Mouse (Mus musculus) ES-Bruce4 (cell line): ENCODE data around the gene Atp6v1b1. TPM values are rescaled to one million over a fixed set of nuclear protein-coding genes. Genes with fewer than 3 reads are reported as not detected.
A peak's percentile ranks its signal among the peaks of the same experiment; 100 is the strongest.

Experiments
- H3K27ac ChIP-seq: 2 replicates; pipeline ENCODE4 v1.5.1; 2012; ENCODE audit warnings: low read length, inconsistent platforms; ENCODE audit not compliant: insufficient read depth
- H3K27me3 ChIP-seq: 2 replicates; pipeline ENCODE4 v1.6.1; 2012; ENCODE audit warnings: mild to moderate bottlenecking, low read length, inconsistent platforms; ENCODE audit not compliant: control insufficient read depth, poor library complexity, insufficient read depth, severe bottlenecking
- H3K36me3 ChIP-seq: 2 replicates; pipeline ENCODE4 v1.6.1; 2012; ENCODE audit warnings: inconsistent platforms, mild to moderate bottlenecking, low read length, moderate library complexity; ENCODE audit not compliant: control insufficient read depth, poor library complexity, insufficient read depth, severe bottlenecking
- H3K4me1 ChIP-seq: one replicate; pipeline ENCODE4 v1.8.1; 2011; ENCODE audit warnings: low read length; ENCODE audit not compliant: control insufficient read depth, insufficient read depth
- H3K4me3 ChIP-seq: 2 replicates; pipeline ENCODE4 v1.5.1; 2011; ENCODE audit warnings: low read depth, mild to moderate bottlenecking, low read length
- H3K9ac ChIP-seq: 2 replicates; pipeline ENCODE4 v1.6.1; 2012; ENCODE audit warnings: low read depth, mild to moderate bottlenecking, inconsistent platforms; ENCODE audit not compliant: poor library complexity, severe bottlenecking
- H3K9me3 ChIP-seq: replicated peaks from 2 replicates; pipeline ENCODE4 v1.6.1; 2012; ENCODE audit warnings: mild to moderate bottlenecking, low read length, inconsistent platforms; ENCODE audit not compliant: control insufficient read depth, poor library complexity, insufficient read depth, severe bottlenecking
- CTCF ChIP-seq: IDR thresholded peaks from one replicate; pipeline ENCODE4 v1.8.1; 2011; ENCODE audit warnings: low read depth, low read length
- EP300 ChIP-seq: IDR thresholded peaks from 2 replicates; pipeline ENCODE4 v1.6.1; 2011; ENCODE audit warnings: low read depth, low read length; ENCODE audit not compliant: insufficient read depth
- POLR2A ChIP-seq: IDR thresholded peaks from one replicate; pipeline ENCODE4 v1.8.1; 2011; ENCODE audit warnings: low read length; ENCODE audit not compliant: insufficient read depth
- polyA plus RNA-seq: library from polyadenylated mRNA; stranded (reverse); fragments of >200 nt; gene quantifications from 2 replicates; pipeline ENCODE4 v1.2.4, GENCODE M21; 2011; ENCODE audit warnings: low read depth; ENCODE audit not compliant: missing spikeins, insufficient read depth, insufficient read length

Gene Atp6v1b1
- not detected in 2 replicates for polyA plus RNA-seq

DNA sequence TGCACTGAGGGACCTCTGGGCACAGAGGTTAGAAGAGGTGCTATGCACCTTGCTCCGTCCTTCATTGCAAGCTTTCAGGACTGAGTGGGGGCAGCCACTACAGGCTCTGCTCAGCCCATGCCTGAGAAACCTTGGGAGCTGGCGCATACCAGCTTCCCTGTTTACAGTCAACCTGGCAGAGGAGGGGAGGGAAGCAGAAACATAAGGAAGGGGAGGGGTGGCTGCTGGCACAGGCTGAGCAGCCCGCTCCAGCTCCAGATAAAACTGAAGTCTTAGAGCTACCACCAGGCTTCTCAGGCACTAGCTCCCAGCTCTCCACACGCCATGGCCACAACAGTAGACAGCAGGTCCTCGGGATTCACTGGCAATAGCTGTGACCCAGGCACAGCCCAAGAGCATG, at the start of gene Atp6v1b1:
Gene Atp6v1b1, plus strand, starts transcription at position 230 of the 400 bp plus-strand sequence.
- Histone ChIP-seq H3K36me3 (no peaks in the 10 kb centered on the region), H3K27me3 (no peaks in the 10 kb centered on the region), H3K4me1 (peaks cover 14% of the 10 kb centered on the region), H3K4me3 (no peak within 1 kb of the TSS), H3K27ac (no peak within 1 kb of the TSS), H3K9me3 (no peaks in the 10 kb centered on the region), H3K9ac (no peak within 1 kb of the TSS)
- TF ChIP-seq POLR2A (no peak), CTCF (no peak), EP300 (no peak)

DNA sequence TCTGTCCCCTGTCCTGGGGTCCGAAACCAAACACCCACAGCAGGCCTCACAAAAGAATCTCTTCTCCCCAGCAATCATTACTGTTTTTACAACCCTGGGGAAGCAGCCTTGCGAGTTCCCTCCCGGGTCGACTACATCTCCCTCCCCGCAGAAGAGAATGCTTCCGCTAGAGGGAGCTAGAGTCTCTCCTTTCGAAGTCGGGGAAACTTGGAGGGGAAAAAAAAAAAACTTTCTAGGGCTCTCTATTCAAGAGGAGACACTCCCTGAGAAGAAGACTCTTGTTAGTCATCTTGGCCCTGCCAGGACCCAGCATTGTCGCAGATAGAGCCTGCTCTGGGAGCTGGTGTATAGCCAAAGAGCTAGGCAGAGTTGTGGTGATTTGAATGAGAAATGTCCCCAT, 49.0 kb upstream of the Atp6v1b1 start:
- peaks cover 5% of the 10 kb centered on the region for H3K4me1 ChIP-seq
- no peak overlapping the region for H3K9ac ChIP-seq
- no peaks in the 10 kb centered on the region for H3K36me3 ChIP-seq
- 0 out of 2 replicates have a peak overlapping the region, but pooled peaks have one; percentile 6 for H3K4me3 ChIP-seq
- H3K27me3 ChIP-seq = peaks cover 4% of the 10 kb centered on the region; the same call in 1 of the 2 replicates
- H3K9me3 ChIP-seq = no peaks in the 10 kb centered on the region
- no peak overlapping the region for H3K27ac ChIP-seq
- TF ChIP-seq POLR2A = no peak
- peak; percentile 64 for TF ChIP-seq CTCF

DNA sequence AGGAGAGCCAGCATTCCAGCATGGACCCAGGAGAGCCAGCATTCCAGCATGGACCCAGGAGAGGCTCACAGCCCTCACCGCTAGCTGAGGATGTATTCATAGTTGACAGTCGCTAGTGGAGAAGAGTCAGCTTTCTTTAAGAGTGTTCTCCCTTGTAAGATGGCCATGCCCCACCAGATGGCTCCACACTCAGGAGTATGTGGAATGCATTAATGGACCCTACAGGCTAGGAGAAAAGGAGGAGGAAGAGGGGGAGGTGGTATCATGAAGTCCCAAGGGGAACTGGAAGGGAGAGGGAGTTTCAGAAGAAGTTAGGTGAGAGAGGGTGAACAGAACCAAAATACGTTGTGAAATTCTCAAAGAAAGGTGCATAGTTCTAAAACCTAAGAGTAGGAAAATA, 47.1 kb upstream of the Atp6v1b1 start:
- Histone ChIP-seq H3K36me3 (no peaks in the 10 kb centered on the region), H3K4me1 (peaks cover 7% of the 10 kb centered on the region), H3K4me3 (no peak overlapping the region), H3K27me3 (peaks cover 12% of the 10 kb centered on the region), H3K9ac (no peak overlapping the region), H3K9me3 (no peaks in the 10 kb centered on the region), H3K27ac (no peak overlapping the region)
- TF ChIP-seq POLR2A (no peak), EP300 (no peak), CTCF (no peak)

DNA sequence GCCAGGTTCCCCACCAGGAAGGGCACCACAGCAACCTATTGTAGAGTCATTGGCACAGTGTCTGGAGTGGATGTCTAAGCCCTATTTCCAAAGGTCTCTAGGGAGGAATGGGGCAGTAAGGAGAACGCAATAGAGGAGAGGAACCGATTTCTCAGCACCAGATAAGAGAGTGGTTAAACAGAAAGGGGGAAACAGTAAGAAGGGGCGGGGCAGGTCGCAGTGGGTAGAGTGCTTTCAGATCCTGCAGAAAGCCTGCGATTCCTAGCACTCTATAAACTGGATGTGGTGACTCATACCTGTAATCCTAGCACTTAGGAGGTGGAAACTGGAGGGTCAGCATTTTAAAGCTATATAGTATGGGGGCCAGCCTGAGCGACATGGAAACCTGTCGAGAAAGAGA, 46.1 kb upstream of the Atp6v1b1 start:
- Histone ChIP-seq H3K27ac (no peak overlapping the region), H3K4me1 (peaks cover 7% of the 10 kb centered on the region), H3K9me3 (no peaks in the 10 kb centered on the region), H3K36me3 (no peaks in the 10 kb centered on the region), H3K4me3 (no peak overlapping the region), H3K27me3 (peaks cover 18% of the 10 kb centered on the region), H3K9ac (no peak overlapping the region)
- TF ChIP-seq POLR2A = no peak
- no peak for TF ChIP-seq EP300
- TF ChIP-seq CTCF = no peak

DNA sequence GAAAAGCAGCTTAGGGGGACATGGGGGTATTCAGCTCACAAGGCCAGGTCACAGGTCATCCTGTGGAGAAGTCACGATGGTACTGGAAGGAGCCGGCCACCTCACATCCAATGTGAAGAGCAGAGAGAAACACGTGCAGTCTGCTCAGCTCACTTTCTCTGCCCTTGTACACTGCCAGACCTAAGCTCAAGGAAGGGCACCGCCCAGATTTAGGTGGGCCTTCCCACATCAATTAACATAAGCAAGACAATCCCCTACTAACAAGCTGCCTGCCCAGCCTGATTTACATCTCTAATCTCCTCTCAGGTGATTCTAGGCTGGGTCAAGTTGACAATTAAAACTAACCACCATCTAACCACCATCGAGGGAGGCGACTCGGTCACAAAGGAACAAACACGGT, 44.9 kb upstream of the Atp6v1b1 start:
- Histone ChIP-seq H3K4me1 (peaks cover 7% of the 10 kb centered on the region), H3K9me3 (no peaks in the 10 kb centered on the region), H3K27ac (no peak overlapping the region), H3K9ac (no peak overlapping the region), H3K27me3 (peaks cover 26% of the 10 kb centered on the region), H3K4me3 (no peak overlapping the region), H3K36me3 (no peaks in the 10 kb centered on the region)
- TF ChIP-seq CTCF = no peak
- peak; percentile 81; the same call in 1 of the 2 replicates for TF ChIP-seq EP300

DNA sequence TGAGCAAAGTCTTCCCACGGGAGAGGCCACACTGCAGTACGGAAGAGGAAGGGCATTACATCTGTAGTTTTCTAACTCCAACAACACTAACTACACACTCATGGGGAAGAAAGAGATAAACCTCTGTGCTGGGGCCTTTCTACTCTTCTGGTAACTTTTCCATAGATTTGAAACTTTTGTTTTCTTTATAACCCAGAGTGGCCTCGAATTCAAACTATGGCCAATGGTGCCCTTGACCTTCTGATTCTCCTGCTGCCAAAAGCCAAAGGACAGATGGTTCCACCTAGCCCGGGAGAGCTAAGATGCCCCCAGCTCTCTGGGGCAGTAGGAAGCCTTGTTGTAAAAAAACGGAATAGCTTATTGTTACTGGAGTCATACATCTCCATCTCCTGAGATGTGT, 42.8 kb upstream of the Atp6v1b1 start:
- H3K9ac ChIP-seq = no peak overlapping the region
- no peaks in the 10 kb centered on the region for H3K9me3 ChIP-seq
- no peaks in the 10 kb centered on the region for H3K36me3 ChIP-seq
- H3K27me3 ChIP-seq = peaks cover 30% of the 10 kb centered on the region
- peaks cover 7% of the 10 kb centered on the region for H3K4me1 ChIP-seq
- H3K27ac ChIP-seq = no peak overlapping the region
- H3K4me3 ChIP-seq = no peak overlapping the region
- TF ChIP-seq POLR2A = no peak
